Mouse (Mus musculus) testis, adult 2 months (tissue): ENCODE results near the gene Dock2. TPM values are rescaled to one million over a fixed set of nuclear protein-coding genes. Genes with fewer than 3 reads are reported as not detected.
A peak's percentile ranks its signal among the peaks of the same experiment; 100 is the strongest.
"Not testable (repeated sequence)": the region's sequence is repeated elsewhere in the genome, so short reads cannot be mapped to it uniquely, and the experiment has no call there.

ENCODE experiments used
- H3K27ac ChIP-seq: fragments of 200-500 bp; 2 replicates; pipeline ENCODE4 v1.5.1; 2012; ENCODE audit warnings: low read depth, low read length; ENCODE audit not compliant: control insufficient read depth, insufficient read depth
- H3K27me3 ChIP-seq: fragments of 200-500 bp; 2 replicates; pipeline ENCODE4 v1.6.1; 2012; ENCODE audit warnings: mild to moderate bottlenecking, low read length, moderate library complexity; ENCODE audit not compliant: control insufficient read depth, insufficient read depth
- H3K36me3 ChIP-seq: fragments of 200-500 bp; 2 replicates; pipeline ENCODE4 v1.6.1; 2012; ENCODE audit warnings: mild to moderate bottlenecking, low read length; ENCODE audit not compliant: control insufficient read depth, insufficient read depth
- H3K4me1 ChIP-seq: fragments of 200-500 bp; 2 replicates; pipeline ENCODE4 v1.6.1; 2012; ENCODE audit warnings: low read length; ENCODE audit not compliant: control insufficient read depth, insufficient read depth
- H3K4me3 ChIP-seq: fragments of 200-500 bp; 2 replicates; pipeline ENCODE4 v1.5.1; 2012; ENCODE audit warnings: low read depth, mild to moderate bottlenecking, low read length, moderate library complexity, mixed read lengths; ENCODE audit not compliant: control insufficient read depth
- CTCF ChIP-seq: fragments of 200-500 bp; IDR thresholded peaks from 2 replicates; pipeline ENCODE4 v1.5.1; 2012; ENCODE audit warnings: low read depth, mild to moderate bottlenecking, inconsistent platforms, low read length, moderate library complexity; ENCODE audit not compliant: control insufficient read depth, insufficient read depth, insufficient replicate concordance
- POLR2A ChIP-seq: fragments of 200-500 bp; IDR thresholded peaks from 2 replicates; pipeline ENCODE4 v1.6.1; 2012; ENCODE audit warnings: low read depth, mild to moderate bottlenecking, inconsistent platforms, low read length, moderate library complexity; ENCODE audit not compliant: control insufficient read depth
- polyA plus RNA-seq: library from polyadenylated mRNA; depleted of rRNA; stranded (reverse); fragments of >200 nt; gene quantifications from 2 replicates; pipeline ENCODE4 v1.2.3, GENCODE M21; 2012; rRNA removed

The Dock2 gene
- polyA plus RNA-seq = 1.7 and 1.9 TPM in 2 replicates

GRCm38 (mm10) chr11:34783587-34784043 is at the start of gene Dock2:
Gene Dock2, minus strand, starts transcription at chr11:34783892.
- Histone ChIP-seq H3K4me3 (peak within 1 kb of the TSS; percentile 59), H3K4me1 (peaks cover 9% of the 10 kb centered on the region), H3K36me3 (no peaks in the 10 kb centered on the region), H3K27ac (no peak within 1 kb of the TSS), H3K27me3 (no peaks in the 10 kb centered on the region)
- TF ChIP-seq CTCF (no peak), POLR2A (no peak)

- H3K27me3 ChIP-seq = no peaks in the 10 kb centered on the region
- no peak for TF ChIP-seq CTCF
- peaks cover 8% of the 10 kb centered on the region for H3K4me1 ChIP-seq
- no peaks in the 10 kb centered on the region; the same call in 1 of the 2 replicates for H3K36me3 ChIP-seq
- peak overlapping the region; percentile 73 for H3K4me3 ChIP-seq
- H3K27ac ChIP-seq = no peak overlapping the region
Observed at GRCm38 (mm10) chr11:34832678-34833077, 49.0 kb upstream of the Dock2 start.

GRCm38 (mm10) chr11:34827803-34828202 is 44.1 kb upstream of the Dock2 start:
- TF ChIP-seq CTCF (no peak), POLR2A (no peak)
- no peak overlapping the region for H3K27ac ChIP-seq
- H3K4me3 ChIP-seq = no peak overlapping the region
- H3K4me1 ChIP-seq = peaks cover 5% of the 10 kb centered on the region
- no peaks in the 10 kb centered on the region for H3K27me3 ChIP-seq
- no peaks in the 10 kb centered on the region; the same call in 1 of the 2 replicates for H3K36me3 ChIP-seq

- H3K4me1 ChIP-seq = no peaks in the 10 kb centered on the region
- no peaks in the 10 kb centered on the region for H3K27me3 ChIP-seq
- peaks cover 3% of the 10 kb centered on the region; the same call in 1 of the 2 replicates for H3K36me3 ChIP-seq
- no peak for TF ChIP-seq CTCF
- no peak for TF ChIP-seq POLR2A
- no peak overlapping the region for H3K27ac ChIP-seq
- no peak overlapping the region for H3K4me3 ChIP-seq
Observed at GRCm38 (mm10) chr11:34826940-34827339, 43.2 kb upstream of the Dock2 start.

- H3K27me3 ChIP-seq = no peaks in the 10 kb centered on the region
- H3K4me1 ChIP-seq = no peaks in the 10 kb centered on the region
- H3K36me3 ChIP-seq = peaks cover 5% of the 10 kb centered on the region; the same call in 1 of the 2 replicates
- no peak overlapping the region for H3K27ac ChIP-seq
- no peak for TF ChIP-seq POLR2A
- H3K4me3 ChIP-seq = no peak overlapping the region
Observed at GRCm38 (mm10) chr11:34824791-34825190, 41.1 kb upstream of the Dock2 start.

- H3K36me3 ChIP-seq = no peaks in the 10 kb centered on the region
Observed at GRCm38 (mm10) chr11:34814767-34815166, 31.1 kb upstream of the Dock2 start.

GRCm38 (mm10) chr11:34814319-34814718 is 30.6 kb upstream of the Dock2 start:
- no peak for TF ChIP-seq POLR2A
- no peak for TF ChIP-seq CTCF
- H3K36me3 ChIP-seq = no peaks in the 10 kb centered on the region

More at GRCm38 (mm10) chr11:34814767-34815166, 31.1 kb upstream of the Dock2 start:
- Histone ChIP-seq H3K27me3 (no peaks in the 10 kb centered on the region), H3K4me1 (no peaks in the 10 kb centered on the region), H3K27ac (no peak overlapping the region), H3K4me3 (no peak overlapping the region)
- TF ChIP-seq CTCF (no peak), POLR2A (no peak)

GRCm38 (mm10) chr11:34805026-34805425 is 21.3 kb upstream of the Dock2 start:
- not testable (repeated sequence) for H3K27ac ChIP-seq, H3K27me3 ChIP-seq, H3K4me3 ChIP-seq, H3K4me1 ChIP-seq, H3K36me3 ChIP-seq

More at GRCm38 (mm10) chr11:34814319-34814718, 30.6 kb upstream of the Dock2 start:
- Histone ChIP-seq H3K27me3 (no peaks in the 10 kb centered on the region), H3K4me3 (no peak overlapping the region), H3K4me1 (no peaks in the 10 kb centered on the region), H3K27ac (no peak overlapping the region)

- not testable (repeated sequence) for H3K4me3 ChIP-seq, H3K27ac ChIP-seq, H3K4me1 ChIP-seq, H3K27me3 ChIP-seq, H3K36me3 ChIP-seq
Observed at GRCm38 (mm10) chr11:34798066-34798465, 14.4 kb upstream of the Dock2 start.
